10 mouse cellular contexts compared by ENCODE assay signal in genomic region chr1:144197684-144198083, GRCm38 (mm10). TPM values are rescaled to one million over a fixed set of nuclear protein-coding genes. Genes with fewer than 3 reads are reported as not detected.
A peak's percentile ranks its signal among the peaks of the same experiment; 100 is the strongest.
DNase-seq lines count a peak whose midpoint lies in the region; ATAC-seq and TF ChIP-seq lines count a peak whose summit lies in the region.
"Had no signal": no experiment of that assay in that cellular context is flagged by ENCODE, and none has a peak within 500 bp of the region (broad histone marks: within the 10 kb centered on the region; RNA-seq: fewer than 3 reads in every experiment).

No protein-coding gene starts in this region.

- ATAC-seq in hindbrain, embryonic 12.5 days (ENCODE audit: low FRiP score), result no peak
- ATAC-seq in intestine, postnatal 0 days, result no peak
- peak; percentile 85 for ATAC-seq in megakaryocyte-erythroid progenitor cell, adult 5-6 weeks (replicated peaks; ENCODE audit: low FRiP score, low TSS enrichment, poor library complexity, severe bottlenecking)

- no peak overlapping the region for H3K4me3 ChIP-seq in hindbrain, embryonic 10.5 days
- no peak overlapping the region for H3K4me3 ChIP-seq in hindbrain, embryonic 12.5 days
- H3K4me3 ChIP-seq in intestine, postnatal 0 days (ENCODE audit: low read depth, low read length), result no peak overlapping the region
- H3K4me3 ChIP-seq: erythroblast, embryonic 14.5 days had no signal

- H3K27ac ChIP-seq in hindbrain, embryonic 10.5 days, result no peak overlapping the region
- H3K27ac ChIP-seq in hindbrain, embryonic 12.5 days, result no peak overlapping the region
- no peak overlapping the region for H3K27ac ChIP-seq in intestine, postnatal 0 days (ENCODE audit: low read depth, low read length)

- H3K4me1 ChIP-seq in hindbrain, embryonic 10.5 days (replicated peaks), result no peaks in the 10 kb centered on the region
- no peaks in the 10 kb centered on the region for H3K4me1 ChIP-seq in hindbrain, embryonic 12.5 days
- no peaks in the 10 kb centered on the region for H3K4me1 ChIP-seq in intestine, postnatal 0 days (replicated peaks; ENCODE audit: control insufficient read depth, insufficient read depth, low read length)

- no peaks in the 10 kb centered on the region for H3K9me3 ChIP-seq in hindbrain, embryonic 10.5 days
- no peaks in the 10 kb centered on the region for H3K9me3 ChIP-seq in hindbrain, embryonic 12.5 days (replicated peaks)
- H3K9me3 ChIP-seq in intestine, postnatal 0 days (ENCODE audit: control insufficient read depth), result no peaks in the 10 kb centered on the region

- no peaks in the 10 kb centered on the region for H3K27me3 ChIP-seq in hindbrain, embryonic 10.5 days (ENCODE audit: insufficient read depth, poor library complexity, severe bottlenecking)
- no peaks in the 10 kb centered on the region for H3K27me3 ChIP-seq in hindbrain, embryonic 12.5 days
- H3K27me3 ChIP-seq in intestine, postnatal 0 days (replicated peaks; ENCODE audit: control insufficient read depth, insufficient read depth, low read length), result no peaks in the 10 kb centered on the region

- H3K36me3 ChIP-seq in hindbrain, embryonic 10.5 days, result no peaks in the 10 kb centered on the region
- no peaks in the 10 kb centered on the region for H3K36me3 ChIP-seq in hindbrain, embryonic 12.5 days
- no peaks in the 10 kb centered on the region for H3K36me3 ChIP-seq in intestine, postnatal 0 days (ENCODE audit: control insufficient read depth, insufficient read depth)

- no peak overlapping the region for H3K9ac ChIP-seq in hindbrain, embryonic 12.5 days
- no peak overlapping the region for H3K9ac ChIP-seq in intestine, postnatal 0 days (ENCODE audit: low read depth, low read length)

- H3K4me2 ChIP-seq in hindbrain, embryonic 12.5 days (replicated peaks), result no peak overlapping the region
- no peak overlapping the region for H3K4me2 ChIP-seq in intestine, postnatal 0 days (replicated peaks; ENCODE audit: low read depth)

- 28% methylated on average over 3 of the region's 3 CpGs for WGBS in hindbrain, embryonic 10.5 days
- 29% methylated on average over 3 of the region's 3 CpGs for WGBS in hindbrain, embryonic 12.5 days
- 30% methylated on average over 3 of the region's 3 CpGs for WGBS in intestine, postnatal 0 days

- peak; percentile 14 for DNase-seq in hindbrain, embryonic 10.5 days (ENCODE audit: low spot score)
- peak; percentile 68 for DNase-seq in A20 (ENCODE audit: low read depth, low spot score)
- DNase-seq in MN1 (ENCODE audit: low spot score), result peak; percentile 38
- peak; percentile 7 to 40 for DNase-seq in cerebellum, postnatal 25 days
- peak; percentile 48 for DNase-seq in thymus, postnatal 14 days

- TF ChIP-seq CTCF in intestine, postnatal 0 days (IDR thresholded peaks at IDR 0.05; ENCODE audit: low read depth), result peak; percentile 83

RNA-seq across cellular contexts. Expression of gene Rgs13, which starts 20.5 kb away (rescaled TPM):
- polyA plus RNA-seq in hindbrain, embryonic 10.5 days (2016; fragmentation: Nextera tagmentation; extraction: Ambion mirVana), result 0.61 and 1.1 TPM in 2 replicates
- 0.68 and 1.6 TPM in 2 replicates for polyA plus RNA-seq in hindbrain, embryonic 12.5 days (2016; fragmentation: Nextera tagmentation; extraction: Ambion mirVana)
- polyA plus RNA-seq in intestine, postnatal 0 days (2015; fragmentation: Nextera tagmentation; extraction: Ambion mirVana), result 0.09 and 0.10 TPM in 2 replicates
- total RNA-seq in megakaryocyte-erythroid progenitor cell, adult 5-6 weeks (2014; fragmentation: Nextera tagmentation), result not detected in 2 replicates
- total RNA-seq in megakaryocyte-erythroid progenitor cell, adult 5-6 weeks (2017), result not detected in 2 replicates
- polyA plus RNA-seq: erythroblast, embryonic 14.5 days; liver, embryonic 16.5 days had no signal

RNA-seq across cellular contexts. Expression of gene Rgs1, which starts 51.4 kb away (rescaled TPM):
- polyA plus RNA-seq in hindbrain, embryonic 10.5 days (2016; fragmentation: Nextera tagmentation; extraction: Ambion mirVana), result not detected in 2 replicates
- polyA plus RNA-seq in hindbrain, embryonic 12.5 days (2016; fragmentation: Nextera tagmentation; extraction: Ambion mirVana), result 0.05 TPM in 1 of 2 replicates, not detected in the other
- polyA plus RNA-seq in intestine, postnatal 0 days (2015; fragmentation: Nextera tagmentation; extraction: Ambion mirVana), result 11.8 and 13.7 TPM in 2 replicates
- total RNA-seq in megakaryocyte-erythroid progenitor cell, adult 5-6 weeks (2014; fragmentation: Nextera tagmentation), result 2.6 and 5.2 TPM in 2 replicates
- 123 and 679 TPM in 2 replicates for total RNA-seq in megakaryocyte-erythroid progenitor cell, adult 5-6 weeks (2017)

Comparison
In these comparisons a context has a peak if more than half of its experiments do, and no peak if none do; other contexts are left out.
1. DNase-seq: peak in every context shown above with its lines; median percentile 68 in A20; 48 in thymus, postnatal 14 days; 38 in MN1; 24 in cerebellum, postnatal 25 days; 14 in hindbrain, embryonic 10.5 days.
2. RNA of gene Rgs1, which starts 51.4 kb away (polyA plus RNA-seq): 11.8 to 13.7 TPM in intestine, postnatal 0 days; 0.05 TPM in hindbrain, embryonic 12.5 days and not detected in hindbrain, embryonic 10.5 days; every median in the first group is over 10 times any median in the second.